Mouse (Mus musculus): ENCODE results near the gene Zfp593. TPM values are rescaled to one million over a fixed set of nuclear protein-coding genes. Genes with fewer than 3 reads are reported as not detected.
"Not testable (repeated sequence)": the region's sequence is repeated elsewhere in the genome, so short reads cannot be mapped to it uniquely, and the experiment has no call there.

Gene Zfp593
- 8.7 and 8.9 TPM in 2 replicates for polyA plus RNA-seq (2012; rRNA removed)

DNA sequence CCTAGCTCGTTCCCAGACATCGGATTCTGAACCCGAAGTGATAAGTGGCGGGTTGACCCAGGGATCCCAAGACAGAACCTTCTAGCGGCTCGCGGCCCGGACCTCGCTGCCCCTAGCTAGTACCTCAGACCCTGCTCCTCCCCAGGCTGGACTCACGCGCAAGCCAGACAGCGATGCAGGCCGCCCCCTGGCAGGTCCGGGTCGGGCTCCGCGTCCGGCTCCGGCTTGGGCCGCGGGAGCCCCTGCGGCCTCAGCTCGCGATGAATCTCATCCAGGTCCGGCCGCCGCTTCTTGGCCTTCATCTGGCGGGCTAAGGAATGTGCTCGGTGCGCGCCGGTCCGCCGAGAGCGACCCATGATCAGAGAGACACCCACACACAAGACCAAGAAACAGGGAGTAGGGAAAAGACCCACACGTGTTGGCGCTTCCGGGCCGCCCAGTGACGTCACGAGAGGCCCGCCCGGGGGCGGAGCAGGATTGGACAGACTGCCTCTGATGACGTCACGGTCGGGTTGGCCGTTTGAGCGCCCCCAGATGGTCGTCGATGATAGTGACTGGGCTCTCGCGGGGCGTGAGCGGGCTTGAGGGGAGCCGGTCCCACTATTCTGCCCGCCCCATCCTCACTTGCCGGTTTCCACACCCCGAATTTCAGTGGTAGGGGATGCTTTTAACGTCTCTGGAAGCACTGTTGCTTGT lies at the start of gene Zfp593:
Zfp593 (minus strand) TSS at position 445 of the 696 bp plus-strand sequence.
- no peak for DNase-seq (ENCODE audit: low read depth)

DNA sequence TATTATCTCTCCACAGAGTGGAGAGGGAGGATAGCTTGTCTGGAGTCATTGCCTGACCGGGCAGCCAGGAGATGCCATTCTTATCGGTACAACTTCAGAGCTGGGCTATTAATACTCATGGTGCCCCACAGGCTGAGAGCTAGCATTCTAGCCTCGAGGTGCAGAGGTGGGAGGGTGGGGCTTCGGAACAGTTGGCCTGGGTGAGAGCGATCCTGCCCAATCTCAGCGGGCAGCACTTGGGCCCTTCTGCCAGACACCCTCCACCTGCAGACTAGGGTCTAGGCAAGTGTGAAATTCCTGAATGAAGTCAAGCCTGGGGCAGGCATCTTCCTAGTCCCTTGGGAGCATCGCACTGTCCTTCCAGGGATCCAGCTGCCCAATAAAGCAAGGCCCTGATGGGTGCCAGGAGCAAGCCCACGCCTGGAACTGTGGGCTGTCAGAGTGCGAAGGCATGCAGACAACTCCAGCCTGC lies 48.3 kb upstream of the Zfp593 start:
- DNase-seq (ENCODE audit: low read depth): no peak

DNA sequence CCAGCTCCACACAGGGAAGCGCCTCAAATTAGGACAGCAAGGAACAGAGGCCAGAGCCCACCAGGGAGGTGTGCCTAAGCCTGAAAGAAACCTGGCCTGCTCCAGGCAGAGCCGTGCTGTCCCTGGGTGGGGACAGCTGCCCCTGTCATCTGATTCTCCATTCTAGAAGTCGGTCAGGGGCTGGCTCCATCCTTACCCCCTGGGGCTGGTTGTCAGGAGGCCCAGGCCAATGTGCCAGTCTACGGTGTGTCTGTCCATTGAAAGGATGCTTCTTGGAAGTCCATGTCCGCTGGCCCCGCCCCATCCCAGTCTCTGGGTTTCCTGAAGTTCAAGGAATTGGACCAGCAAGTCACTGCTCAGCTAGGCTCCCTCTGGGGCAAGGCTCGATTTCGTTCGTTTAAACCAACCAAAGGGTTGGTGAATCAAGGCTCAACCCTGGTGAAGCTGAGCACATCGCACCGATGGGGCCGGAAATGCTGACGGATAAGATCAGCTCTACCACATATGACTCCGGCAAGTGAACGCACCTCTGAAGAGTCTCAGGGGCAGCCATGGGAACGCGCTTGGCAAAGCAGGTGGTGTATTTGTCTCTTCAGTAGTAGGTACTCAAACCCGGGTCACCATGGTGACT lies 47.8 kb upstream of the Zfp593 start:
- no peak for DNase-seq (ENCODE audit: low read depth)

DNA sequence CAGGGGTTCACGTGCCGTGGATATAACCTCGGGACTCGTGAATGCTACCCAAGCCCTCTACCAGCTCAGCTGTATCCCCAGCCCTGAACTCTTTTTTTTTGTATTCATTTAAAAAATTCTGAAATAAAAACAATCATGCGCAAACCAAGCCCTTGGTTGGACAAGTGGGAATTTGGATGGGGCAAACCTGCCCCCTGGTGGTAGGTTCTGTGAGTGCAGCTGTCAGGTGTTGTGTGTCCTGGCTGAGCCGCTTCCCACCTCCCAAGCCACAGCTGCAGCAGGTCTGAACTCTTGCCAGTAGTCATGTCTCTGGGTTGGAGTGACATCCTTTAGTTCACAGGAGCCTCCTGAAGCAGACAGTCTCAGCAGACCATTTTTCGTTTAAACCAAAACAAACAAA lies 46.7 kb upstream of the Zfp593 start:
- no peak for DNase-seq (ENCODE audit: low read depth)

DNA sequence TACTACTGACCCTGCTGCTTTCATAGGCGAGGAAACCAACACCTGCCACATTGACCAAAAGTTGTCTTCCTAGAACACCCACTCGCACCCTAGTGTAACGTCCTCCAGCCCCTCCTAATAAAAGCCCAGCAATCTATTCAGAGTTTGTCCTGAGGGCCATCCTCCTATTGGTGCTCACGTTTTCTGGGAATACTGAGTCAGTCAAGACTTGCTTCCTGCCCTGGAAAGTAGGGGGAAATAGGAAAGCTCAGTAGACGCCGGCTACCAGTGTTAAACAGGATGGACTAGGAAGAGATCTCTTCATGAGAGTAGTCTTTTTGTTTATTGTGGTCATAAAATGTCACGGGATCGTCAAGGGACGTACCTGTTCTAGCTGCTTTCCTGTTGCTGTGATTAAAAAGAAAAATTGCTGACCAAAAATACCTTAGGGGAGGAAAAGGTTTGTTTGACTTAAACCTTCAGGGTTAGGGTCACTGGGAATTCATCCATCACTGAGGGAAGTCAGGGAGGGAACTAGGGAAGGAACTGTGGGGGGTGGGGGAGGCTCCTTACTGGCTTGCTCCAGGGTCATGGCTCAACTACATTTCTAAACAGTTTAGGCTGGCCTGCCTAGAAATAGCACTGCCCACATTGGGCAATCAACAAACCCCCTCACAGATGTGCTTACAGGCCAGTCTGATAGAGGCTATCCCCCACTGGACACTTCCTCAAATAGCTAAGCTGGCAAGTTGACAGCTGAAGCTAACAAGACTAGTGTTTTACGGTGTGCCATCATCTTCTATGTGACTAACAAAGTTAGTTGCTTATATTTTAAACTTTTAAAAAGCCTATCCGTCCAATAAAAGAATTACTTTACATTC lies 43.2 kb upstream of the Zfp593 start:
- no peak for DNase-seq (ENCODE audit: low read depth)

DNA sequence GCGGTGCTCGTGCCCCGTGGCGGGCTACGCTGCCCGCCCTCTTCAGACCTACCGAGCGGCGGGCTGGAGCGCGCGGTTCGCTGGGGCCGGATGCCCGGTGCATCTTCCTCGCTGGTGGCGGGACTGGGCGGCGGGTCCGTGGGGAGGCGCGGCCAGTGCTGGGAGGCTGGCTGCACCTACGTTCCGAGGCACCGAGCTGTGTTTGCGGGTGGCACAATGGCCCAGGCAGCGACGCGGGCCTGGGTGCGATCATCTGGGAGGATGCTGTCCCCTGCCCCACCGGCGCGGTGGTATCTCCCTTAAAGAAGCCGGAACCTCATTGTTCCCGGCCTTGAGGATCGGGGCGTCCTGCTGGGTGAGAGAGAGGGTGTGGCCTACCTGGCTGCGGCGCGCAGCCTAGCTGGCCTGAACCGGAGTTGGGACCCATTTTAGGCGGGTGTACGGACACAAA lies 42.2 kb upstream of the Zfp593 start, which contains the start of gene Pdik1l:
Pdik1l (minus strand) TSS at position 321 of the 451 bp plus-strand sequence.
- DNase-seq (ENCODE audit: low read depth): no peak

DNA sequence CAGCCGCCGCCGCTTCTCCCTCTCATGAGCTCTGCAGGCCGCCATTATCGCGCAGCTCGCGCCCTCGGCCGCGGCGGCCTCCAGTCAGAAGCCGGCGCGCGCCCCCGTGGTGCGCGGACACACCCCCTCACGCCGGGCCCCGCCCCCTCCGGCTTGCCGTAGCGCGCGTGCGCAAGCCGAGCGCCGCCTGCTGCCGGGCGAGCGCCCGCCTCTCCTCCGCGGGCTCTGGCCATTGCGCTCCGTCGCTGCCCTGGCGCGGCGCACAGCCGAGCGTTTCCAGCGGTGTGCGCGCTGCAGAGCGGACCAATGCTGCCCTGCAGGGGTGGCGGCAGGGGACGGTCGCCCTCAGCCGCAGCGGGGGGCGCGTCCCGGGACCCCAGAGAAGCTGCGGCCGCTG lies 41.8 kb upstream of the Zfp593 start:
- DNase-seq (ENCODE audit: low read depth): no peak

DNA sequence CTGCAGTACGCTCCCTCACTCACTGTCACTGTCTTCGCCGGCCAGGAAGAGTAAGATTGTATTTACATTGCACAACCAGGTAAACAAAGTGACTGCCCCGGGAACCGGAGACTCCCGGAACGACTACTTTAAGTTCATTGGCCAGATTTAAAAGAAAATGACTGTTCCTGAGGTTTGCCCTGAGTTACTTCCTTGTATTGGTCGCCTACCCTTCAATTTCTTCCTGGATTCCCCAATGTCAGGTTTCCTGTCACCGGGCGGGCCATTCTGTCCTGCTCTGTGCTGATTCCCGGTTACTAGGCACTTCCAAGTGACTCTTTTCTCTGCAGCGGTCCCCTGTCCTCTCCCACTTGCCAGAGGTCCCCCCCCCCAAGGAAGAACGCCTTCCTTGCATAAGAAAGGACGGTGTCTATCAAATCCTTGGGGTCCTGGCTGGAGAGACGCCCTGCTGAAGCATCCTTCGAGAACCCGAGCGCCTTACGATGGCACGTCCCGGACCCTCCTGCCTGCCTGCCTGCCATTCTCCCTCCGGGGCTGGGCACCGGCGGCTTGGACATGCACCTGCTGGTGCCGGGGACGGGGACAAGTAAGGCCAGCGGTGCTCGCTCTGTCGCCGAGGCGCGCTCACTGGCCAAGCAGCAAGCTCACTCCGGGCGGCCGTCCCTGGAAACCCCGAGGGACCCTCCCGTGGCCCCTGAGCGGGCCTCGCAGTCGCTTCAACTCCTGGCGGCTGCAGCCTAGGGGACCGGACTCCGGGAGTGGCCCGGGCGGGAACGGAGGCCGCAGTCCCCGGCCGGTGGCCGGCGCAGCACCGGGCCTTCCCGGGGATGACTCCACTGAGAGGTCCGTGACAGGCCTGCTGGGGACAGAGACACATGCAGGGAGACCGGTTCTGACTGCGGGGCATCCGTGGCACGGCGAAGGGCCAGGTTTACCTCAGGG lies 41.1 kb upstream of the Zfp593 start:
- no peak for DNase-seq (ENCODE audit: low read depth)

DNA sequence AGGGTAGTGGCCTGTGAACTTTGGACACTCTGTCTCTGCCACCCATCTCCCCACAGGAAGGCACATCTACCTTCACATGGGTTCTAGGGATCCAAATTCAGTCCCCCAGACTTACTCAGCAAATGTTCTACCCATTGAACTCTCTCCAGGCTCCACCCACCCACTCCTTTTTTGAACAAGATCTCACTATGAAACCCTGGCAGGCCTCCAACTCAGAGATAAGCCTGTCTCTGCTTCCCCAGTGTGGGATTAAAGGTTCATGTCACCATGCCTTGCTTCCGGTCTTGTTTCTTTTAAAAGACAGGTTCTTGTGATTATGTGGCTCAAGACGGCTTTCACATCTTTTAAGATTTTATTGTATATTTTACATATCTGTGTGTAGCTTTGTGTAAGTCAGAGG lies 39.5 kb upstream of the Zfp593 start:
- DNase-seq (ENCODE audit: low read depth): no peak

DNA sequence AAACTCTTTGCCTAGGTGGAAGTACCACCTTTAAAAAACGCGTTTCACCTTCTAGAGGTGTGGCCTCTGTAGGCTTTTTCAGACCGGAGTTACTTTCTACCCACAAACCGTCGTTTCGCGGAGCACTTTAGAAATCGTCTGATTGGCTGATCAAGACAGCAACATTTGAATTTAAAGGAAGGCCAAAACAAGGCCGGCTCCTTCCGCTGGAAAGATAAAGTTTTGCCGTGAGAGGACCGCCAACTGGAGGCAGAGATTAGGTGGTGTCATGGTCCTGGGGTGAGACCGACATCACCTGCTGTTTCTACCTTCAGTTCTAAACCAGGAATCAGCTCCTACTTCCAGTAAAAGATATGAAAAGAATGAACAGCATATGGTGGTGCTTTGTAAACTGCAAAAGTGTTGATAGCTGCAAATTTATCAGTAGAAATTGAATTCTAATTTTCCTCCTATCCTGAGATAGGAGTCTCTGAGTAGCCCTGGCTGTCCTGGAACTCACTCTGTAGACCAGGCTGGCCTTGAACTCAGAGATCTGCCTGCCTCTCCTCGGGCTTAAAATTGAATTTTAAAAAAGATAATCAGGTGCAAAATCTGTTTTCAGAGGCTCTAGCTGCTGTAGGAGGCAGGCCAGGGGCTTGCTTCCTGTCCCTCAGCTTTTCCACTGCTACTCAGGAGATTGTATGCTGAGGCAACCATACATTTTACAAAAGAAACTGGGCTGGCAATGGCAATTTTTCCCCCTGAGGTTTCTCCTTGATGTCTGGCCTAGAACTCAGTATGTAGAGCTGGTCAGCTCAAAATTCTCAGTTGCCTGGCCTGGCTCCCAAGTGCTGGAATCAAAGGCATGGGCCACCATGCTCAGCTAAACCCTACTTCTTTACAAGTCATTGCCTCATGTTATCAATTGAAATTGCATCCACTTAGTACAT lies 28.3 kb upstream of the Zfp593 start:
- peak; percentile 68 for DNase-seq (ENCODE audit: low read depth)

DNA sequence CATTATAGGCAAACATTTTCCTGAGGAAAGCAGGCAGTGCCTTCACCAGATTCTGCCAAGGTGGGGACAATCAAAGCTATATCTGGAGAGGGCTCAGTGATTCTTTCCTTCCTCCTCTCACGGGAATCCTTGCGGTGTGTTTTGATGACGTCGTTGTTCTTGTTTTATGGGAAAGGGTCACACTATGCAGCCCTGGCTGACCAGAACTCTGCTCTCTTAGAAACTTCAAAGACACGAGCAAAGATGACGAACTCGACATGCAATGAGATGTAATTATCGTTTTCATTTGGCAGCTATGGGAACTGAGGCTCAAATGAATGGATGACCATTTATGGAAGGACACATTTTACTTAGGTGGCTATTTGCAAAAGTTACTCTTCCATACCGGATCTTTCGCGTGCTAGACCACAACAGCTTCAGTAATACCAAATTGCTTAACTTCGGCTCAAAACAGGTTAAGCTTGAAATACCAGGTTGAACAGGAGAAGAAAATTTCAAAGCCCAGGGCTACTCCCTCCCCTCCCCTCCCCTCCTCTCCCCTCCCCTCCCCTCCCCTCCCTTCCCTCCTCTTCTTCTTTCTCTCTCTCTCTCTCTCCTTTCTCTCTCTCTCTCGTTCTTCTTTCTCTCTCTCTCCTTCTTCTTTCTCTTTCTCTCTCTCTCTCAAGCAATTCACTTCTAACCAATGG lies 27.5 kb upstream of the Zfp593 start:
- DNase-seq (ENCODE audit: low read depth): no peak

DNA sequence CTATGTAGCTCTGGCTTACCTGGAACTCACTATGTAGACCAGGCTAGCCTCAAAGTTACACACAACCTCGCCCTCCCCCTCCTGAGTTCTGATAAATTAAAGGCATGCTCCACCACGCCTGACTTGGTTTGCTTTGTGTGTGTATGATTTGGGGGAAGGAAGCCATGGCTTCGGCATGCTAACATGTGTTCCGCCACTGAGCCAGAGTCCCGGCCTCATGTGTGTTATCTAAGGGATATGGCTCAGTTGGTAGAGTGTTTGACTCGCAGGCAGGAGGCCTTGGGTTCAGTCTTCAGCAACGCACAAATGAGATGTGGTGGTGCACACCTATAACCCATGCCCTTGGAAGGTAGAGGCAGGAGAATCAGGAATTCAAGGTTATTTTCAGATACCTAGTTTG lies 26.6 kb upstream of the Zfp593 start:
- DNase-seq (ENCODE audit: low read depth): no peak

DNA sequence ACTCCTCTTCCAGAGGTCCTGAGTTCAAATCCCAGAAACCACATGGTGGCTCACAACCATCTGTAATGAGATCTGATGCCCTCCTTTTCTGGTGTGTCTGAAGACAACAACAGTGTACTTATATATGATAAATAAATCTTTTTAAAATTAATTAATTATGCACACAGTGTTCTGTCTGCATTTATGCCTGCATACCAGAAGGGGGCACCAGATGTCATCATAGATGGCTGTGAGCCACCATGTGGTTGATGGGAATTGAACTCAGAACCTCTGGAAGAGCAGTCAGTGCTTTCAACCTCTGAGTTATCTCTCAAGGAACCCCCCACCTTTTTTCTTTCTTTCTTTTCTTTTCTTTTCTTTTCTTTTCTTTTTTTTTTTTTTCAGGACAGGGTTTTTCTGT lies 24.2 kb upstream of the Zfp593 start:
- DNase-seq (ENCODE audit: low read depth): not testable (repeated sequence)

DNA sequence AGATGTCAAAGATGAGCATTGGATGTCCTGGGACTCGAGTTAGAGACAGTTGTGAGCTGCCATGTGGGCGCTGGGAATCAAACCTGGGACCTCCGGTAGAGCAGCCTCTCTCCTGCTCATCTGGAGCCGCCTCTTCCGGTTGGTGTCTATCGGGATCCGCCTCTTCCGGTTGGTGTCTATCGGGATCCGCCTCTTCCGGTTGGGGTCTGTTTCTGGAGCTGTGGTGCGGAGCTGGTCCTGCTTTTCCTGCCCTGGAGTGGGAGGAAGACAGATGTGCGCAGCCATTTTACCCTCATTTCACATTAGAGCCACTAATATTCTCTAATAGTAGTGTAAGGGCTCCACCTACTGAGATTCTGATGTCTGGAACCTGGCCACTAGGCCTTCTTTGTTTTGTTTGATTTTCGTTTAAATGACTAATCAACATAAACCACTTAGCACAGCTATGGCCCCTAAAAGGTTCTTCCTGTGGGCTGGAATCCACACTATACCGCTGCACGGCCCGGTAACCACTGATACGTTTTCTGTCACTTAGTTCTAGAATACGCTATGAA lies 22.8 kb upstream of the Zfp593 start:
- DNase-seq (ENCODE audit: low read depth): no peak

DNA sequence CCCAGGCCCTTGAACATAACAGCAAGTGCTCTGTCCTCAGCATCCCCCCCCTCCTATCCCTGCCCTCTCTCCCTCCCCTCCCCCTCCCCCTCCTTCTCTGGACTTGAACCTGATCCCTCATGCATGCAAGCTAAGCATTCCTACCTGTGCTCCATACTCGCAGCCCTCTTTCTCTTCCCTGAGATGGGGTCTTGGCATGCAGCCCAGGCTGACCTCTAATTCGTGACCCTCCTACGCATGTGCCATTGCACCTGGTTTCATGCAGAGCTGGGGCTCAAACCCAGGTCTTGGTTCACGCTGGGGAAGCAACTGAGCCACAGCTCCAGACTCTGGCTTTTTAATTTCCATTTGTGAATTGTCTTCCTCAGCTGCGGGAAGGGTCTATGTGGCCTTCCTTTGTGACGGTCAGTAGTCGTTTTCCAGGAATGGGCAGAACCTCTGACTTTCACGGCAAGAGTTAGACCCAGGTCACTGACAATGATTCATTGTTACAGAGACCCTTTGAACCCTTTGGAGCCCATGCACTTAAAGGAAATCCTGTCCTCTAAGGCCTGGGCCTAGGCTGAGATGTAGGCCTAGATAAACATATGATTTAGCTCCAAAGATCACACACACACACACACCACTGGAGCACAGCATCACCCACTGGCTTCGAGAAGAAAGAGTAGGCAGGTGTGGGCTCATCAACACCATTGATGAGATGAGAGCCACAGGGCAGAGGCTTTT lies 20.6 kb upstream of the Zfp593 start:
- no peak for DNase-seq (ENCODE audit: low read depth)

DNA sequence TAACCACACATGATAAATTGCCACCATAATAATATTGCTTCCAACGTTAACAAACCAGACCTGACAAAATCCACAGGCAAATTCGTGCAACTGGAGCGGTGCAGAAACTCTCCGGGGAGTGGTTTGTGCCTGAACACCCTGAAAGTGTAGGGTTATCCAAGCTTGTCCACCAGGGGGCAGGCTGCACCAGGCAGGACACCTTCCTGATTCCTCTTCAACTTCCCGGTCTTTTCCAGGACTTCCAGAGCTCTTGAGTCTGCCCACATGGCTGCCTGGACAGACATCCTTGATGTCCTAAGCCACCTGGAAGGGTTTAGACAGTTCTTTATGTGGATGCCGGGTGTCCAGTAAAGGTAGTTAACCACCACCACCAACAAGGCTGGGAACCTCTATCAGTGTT lies 17.8 kb upstream of the Zfp593 start:
- no peak for DNase-seq (ENCODE audit: low read depth)

DNA sequence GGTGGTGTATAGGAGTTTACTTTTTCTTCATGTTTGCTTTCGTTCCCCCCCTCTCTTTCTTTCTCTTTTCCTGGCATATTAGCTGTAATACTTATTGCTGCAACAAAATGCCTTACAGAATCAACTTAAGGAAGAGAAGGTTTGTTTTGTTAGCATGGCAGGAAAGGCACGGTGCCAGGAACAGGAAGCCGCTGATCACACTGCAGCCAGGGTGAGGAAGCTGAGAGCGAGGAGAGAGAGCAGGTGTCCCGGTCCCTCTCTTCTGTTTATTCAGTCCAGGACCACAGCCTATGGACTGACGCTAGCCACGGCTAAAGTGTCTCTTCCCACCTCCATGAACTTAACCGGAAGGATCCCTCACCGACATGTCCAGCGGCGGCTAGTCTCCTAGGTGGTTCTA lies 13.0 kb upstream of the Zfp593 start:
- no peak for DNase-seq (ENCODE audit: low read depth)

DNA sequence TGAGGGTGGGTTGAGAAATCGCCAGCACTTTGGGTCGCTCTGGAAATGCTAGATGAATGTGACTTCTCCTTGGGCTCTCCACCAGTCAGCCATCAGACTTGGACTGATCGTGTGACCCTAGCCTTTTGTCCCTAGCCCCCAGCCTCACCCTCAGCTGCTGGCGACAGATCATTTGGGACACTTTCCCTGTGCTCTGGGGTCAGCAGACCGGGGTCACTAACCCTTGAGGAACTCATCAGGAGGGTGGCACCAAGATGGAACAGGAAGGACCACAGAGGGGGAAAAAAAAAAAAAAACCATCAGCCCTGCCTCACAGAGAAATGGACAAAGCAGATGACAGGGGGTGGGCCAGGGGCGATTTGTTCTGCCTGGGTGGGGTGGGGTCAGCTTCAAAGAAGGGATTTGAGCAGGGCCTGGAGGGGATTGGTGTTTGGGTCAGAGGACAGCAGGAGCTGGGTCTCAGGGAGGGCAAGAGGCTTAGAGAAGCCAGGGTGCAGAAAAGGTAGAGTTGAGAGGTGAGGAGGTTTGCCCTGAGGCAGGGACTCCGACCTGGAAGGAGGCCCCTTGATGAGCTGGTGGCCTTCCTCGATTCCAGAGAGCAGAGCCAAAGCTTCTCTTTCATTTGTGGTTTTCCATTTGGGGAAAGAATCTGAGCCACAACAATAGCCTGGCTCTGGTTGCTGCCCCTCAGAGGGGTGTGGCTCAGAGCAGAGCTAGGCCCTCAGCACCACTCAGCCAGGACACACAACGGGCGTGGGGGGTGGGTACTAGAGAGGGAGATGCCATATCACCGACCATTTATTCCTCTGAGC lies 12.0 kb upstream of the Zfp593 start:
- no peak for DNase-seq (ENCODE audit: low read depth)

Measured in gonadal fat pad, adult 2 months (tissue).